Mouse (Mus musculus) lung, postnatal 0 days (tissue): Measurements from ENCODE around the gene Slc35e1.

Experiments
- CTCF ChIP-seq: IDR thresholded peaks from 2 replicates; pipeline ENCODE4 v1.5.1; 2016; ENCODE audit warnings: antibody characterized with exemption, mild to moderate bottlenecking
- EP300 ChIP-seq: IDR thresholded peaks from 2 replicates; pipeline ENCODE4 v1.6.1; 2016; ENCODE audit warnings: antibody characterized with exemption, mild to moderate bottlenecking, control low read depth

GRCm38 (mm10) chr8:72500521-72500931 is 8.1 kb upstream of the Slc35e1 start:
- TF ChIP-seq CTCF (no peak), EP300 (no peak)
